Mouse (Mus musculus) embryo, embryonic 10.5 days (tissue): ENCODE results near the gene Ccnd3.
A peak's percentile ranks its signal among the peaks of the same experiment; 100 is the strongest.
"Not testable (repeated sequence)": the region's sequence is repeated elsewhere in the genome, so short reads cannot be mapped to it uniquely, and the experiment has no call there.

ENCODE experiments used
- DNase-seq: peaks from one replicate; pipeline ENCODE4 v3.0.0-alpha.2; 2015; ENCODE audit warnings: low spot score

The Ccnd3 gene

GRCm38 (mm10) chr17:47618556-47619311, 113.9 kb downstream of the Ccnd3 start:
- DNase-seq: no peak

DNA sequence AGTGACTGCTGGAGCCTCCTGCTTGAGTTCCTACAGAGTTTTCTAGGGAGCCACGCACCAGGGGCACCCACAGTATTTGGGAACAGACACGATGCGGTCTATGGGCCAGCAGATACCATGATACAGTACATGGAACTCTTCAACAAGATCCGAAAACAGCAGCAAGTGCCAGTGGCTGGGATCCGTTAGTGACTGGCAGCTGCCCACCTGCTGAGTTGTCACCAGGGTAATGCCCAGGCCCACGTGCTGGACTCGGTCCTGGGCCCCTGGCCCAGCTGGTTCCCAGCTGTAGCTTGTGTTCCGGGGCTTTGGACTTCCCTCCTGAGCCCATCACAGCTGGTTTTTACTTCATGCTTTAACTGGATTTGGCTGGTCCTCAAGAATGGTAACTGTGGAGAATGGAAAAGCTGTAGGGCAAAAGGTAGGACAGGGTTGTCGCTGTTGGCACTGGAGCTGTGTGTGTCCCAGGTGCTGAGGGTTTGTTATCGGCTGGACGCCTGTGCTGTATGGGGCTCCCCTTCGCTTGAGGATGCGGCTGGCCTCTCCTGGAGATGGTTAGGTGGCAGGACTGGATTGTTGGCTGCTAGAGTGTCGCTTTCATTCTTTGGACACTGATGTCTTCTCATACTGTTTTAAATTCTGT, 118.2 kb downstream of the Ccnd3 start:
- DNase-seq: no peak

DNA sequence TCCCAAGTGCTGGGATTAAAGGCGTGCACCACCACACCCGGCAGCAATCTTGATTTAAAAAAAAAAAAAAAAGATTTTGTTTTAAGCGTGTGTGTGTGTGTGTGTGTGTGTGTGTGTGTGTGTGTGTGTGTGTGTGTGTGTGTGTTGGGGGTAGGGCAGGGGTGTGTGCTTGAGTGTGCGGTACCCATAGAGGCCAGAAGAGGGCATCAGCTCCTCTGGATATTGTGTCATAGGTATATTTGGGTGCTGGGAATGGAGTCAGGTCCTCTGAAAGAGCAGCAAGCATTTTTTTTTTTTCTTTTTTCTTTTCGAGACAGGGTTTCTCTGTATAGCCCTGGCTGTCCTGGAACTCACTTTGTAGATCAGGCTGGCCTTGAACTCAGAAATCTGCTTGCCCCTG, 119.7 kb downstream of the Ccnd3 start:
- not testable (repeated sequence) for DNase-seq

- no peak for DNase-seq
These were observed 120.2 kb downstream of the Ccnd3 start for GRCm38 (mm10) chr17:47625088-47625487.

GRCm38 (mm10) chr17:47626031-47626430, 121.2 kb downstream of the Ccnd3 start:
- no peak for DNase-seq

DNA sequence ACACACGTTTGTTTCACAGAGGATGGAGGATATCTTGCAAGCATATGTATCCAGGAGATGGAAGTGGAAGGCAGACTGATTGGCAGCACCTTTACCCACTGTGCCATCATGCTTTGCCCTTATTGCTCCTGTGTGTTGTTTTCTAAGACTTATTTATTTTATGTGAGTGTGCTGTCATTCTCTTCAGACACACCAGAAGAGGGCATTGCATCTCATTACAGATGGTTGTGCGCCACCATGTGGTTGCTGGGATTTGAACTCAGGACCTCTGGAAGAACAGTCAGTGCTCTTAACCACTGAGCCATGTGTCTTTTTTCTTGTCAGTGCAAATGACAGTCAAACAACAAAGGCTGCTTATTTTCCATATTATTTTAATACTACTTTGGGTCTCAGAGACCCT, 122.9 kb downstream of the Ccnd3 start:
- no peak for DNase-seq

DNA sequence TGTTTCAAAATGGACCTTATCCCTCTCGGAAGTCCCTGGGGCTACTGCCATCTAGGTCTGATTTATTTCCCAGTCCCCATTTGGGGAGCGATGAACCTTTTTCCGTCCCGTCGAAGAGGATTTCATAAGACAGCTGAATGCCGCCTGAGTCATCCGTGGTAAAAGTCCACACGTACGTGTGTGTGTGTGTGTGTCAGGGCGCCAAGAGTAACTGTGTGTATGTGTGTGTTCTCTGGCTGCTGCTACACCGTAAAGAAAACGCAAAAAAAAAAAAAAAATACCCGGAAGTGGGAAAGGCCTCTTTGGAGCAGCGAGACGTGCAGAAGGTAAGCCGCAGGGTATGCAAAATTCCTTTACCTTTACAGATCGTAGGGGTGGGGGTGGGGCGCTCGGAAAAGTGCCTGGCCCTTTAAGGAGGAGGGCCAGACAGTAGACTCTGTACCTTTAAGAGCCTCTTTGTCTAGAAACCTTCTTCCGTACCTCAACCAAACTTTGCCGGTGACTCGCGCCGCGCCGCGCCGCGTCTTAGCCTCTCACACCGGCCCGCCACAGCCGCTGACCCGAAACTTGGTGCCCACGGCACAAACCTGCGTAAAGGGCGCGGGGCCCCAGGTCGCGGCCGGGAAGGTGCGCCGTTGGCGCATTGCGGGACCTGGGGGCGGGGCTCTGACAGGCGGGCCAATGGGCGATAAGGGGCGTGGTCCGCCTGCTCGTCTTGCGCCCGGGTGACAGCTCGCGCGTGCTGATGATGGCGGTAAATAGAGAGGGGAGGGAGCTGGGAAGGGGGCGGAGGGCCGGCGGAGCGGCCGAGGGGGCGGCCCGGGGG, 124.2 kb downstream of the Ccnd3 start:
- peak; percentile 97 for DNase-seq

GRCm38 (mm10) chr17:47629717-47630677, 125.1 kb downstream of the Ccnd3 start:
- DNase-seq: peak; percentile 41

DNA sequence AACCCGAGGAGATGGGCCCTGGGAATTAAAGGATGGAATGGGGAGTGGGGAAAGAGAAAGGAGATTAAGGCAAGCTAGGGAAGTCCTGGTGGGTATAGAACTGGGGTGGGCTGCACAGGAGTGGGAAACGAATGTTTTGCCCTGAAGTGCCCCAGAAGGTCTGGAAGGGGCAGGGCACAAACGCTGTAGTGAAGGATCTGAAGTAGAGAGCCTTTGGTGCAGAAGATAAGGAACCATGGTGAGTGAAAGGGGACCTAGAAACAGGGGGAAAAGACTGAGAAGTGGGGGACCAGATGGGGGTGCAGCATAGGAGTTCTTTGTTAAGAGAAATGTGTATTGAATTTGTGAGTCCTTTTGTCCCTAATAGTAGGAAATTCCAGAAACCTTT, 125.8 kb downstream of the Ccnd3 start, which contains the start of gene Usp49:
Usp49 (plus strand) TSS at position 13 of the 388 bp plus-strand sequence.
- no peak for DNase-seq

- no peak for DNase-seq
These were observed 127.5 kb downstream of the Ccnd3 start for GRCm38 (mm10) chr17:47632181-47632840.

DNA sequence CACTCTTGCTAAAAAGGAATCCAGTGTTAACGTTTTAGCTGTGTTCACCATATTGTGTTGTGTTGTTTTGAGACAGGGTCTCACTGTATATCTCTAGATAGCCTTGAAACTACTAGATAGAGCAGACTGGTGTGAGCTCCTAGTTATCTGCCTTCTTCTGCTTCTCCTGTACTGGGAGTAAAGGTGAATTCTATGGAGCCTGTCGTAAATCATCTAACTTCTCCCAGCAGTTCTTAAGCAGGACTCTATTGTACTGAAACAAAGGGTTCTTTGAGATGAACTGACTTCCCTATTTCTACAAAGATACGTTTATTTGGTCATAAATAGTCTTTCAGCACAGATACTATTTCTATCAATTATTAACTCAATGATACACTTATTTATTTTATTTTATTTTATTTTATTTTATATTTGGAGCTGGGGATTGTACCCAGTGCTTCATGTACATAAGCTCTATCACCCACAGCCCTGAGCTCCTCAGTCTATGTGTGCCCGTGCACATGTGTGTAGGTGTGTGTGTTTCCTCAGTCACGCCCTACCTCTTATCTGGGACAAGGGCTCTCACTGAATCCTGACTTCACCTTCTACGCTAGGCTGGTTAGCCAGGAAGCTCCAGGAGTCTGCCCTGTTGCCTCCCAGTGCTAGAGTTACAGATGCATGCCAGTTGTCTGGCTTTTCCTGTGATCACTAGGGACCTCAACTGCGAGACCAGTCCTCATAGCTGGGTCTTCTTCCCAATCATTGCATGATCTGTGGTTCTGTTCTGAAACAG, 129.3 kb downstream of the Ccnd3 start:
- DNase-seq: no peak

GRCm38 (mm10) chr17:47642992-47643391, 138.1 kb downstream of the Ccnd3 start:
- no peak for DNase-seq

DNA sequence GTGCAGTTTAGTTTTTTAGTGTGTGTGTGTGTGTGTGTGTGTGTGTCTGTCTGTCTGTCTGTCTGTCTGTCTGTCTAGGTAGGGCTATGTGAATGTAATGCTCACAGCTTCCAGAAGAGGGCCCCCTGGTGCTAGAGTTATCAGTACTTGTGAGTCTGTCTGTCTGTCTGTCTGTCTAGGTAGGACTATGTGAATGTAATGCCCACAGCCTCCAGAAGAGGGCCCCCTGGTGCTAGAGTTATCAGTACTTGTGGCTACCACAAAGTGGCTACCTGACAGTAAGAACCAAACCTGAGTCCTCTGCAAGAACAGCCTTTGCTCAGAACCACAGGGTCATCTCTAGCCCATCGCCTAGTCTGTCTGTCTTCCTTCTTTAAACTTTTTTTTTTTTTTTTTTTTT, 141.8 kb downstream of the Ccnd3 start:
- DNase-seq: peak; percentile 90

DNA sequence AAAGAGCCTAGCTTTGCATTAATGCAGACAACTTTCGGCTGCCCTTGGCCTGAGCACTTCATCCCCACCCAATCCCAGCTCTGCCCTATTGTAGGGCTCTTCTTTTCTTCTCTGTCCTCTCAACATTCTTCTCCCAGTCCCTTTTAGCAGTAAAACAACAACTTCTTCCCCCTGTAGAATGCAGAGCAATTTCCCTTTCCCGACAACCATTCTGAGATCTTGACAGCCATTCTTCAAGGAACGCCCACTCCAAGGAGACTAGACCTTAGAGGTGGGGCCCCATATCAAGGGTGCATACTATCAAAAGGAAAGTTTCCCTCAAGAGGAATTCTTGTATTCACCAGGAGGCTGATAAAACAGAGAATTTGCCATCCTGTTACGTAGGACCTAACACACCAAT, 144.1 kb downstream of the Ccnd3 start:
- DNase-seq: peak; percentile 32
